Comparison of ENCODE assay signal across 27 mouse cellular contexts in the genomic region with DNA sequence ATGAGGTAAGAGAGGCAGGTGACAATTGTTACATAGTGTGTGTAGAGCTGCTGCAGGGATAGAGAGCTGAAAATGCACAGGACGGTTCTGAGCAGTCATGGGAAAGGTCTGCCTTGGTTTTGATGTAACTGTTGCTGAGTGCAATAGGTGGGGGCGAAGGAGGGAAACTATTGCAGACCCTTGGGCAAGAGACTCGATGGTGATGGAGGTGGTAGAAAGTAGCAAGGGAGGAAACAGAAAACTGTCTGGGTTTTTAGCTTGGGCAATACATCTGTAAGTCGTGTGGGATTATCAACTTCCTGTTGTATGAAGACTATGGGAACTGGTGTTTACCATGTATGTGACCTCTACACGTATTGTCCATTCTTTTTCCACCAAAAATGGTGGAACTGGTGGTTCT. TPM values are rescaled to one million over a fixed set of nuclear protein-coding genes. Genes with fewer than 3 reads are reported as not detected.
"Had no signal": no experiment of that assay in that cellular context is flagged by ENCODE, and none has a peak within 500 bp of the region (broad histone marks: within the 10 kb centered on the region; RNA-seq: fewer than 3 reads in every experiment).

No protein-coding gene starts in this region.

- H3K4me2 ChIP-seq: heart, embryonic 12.5 days; hindbrain, embryonic 12.5 days; hindbrain, embryonic 14.5 days; intestine, embryonic 15.5 days; limb, embryonic 12.5 days; liver, embryonic 12.5 days had no signal

- H3K4me3 ChIP-seq: heart, adult 2 months; heart, embryonic 12.5 days; hindbrain, embryonic 10.5 days; hindbrain, embryonic 12.5 days; intestine, embryonic 15.5 days; layer of hippocampus, adult 2 months; left cerebral cortex, adult 2 months; limb, embryonic 10.5 days; limb, embryonic 12.5 days; liver, embryonic 12.5 days had no signal

- H3K27ac ChIP-seq: heart, adult 2 months; hindbrain, embryonic 10.5 days; hindbrain, embryonic 12.5 days; hindbrain, embryonic 14.5 days; intestine, embryonic 15.5 days; layer of hippocampus, adult 2 months; left cerebral cortex, adult 2 months; limb, embryonic 10.5 days; limb, embryonic 12.5 days; liver, embryonic 12.5 days; liver, embryonic 14.5 days had no signal

- ATAC-seq: hindbrain, embryonic 16.5 days; inflammation-experienced regulatory T-cells, adult 6 months; intestine, embryonic 15.5 days; intestine, postnatal 0 days; liver, embryonic 12.5 days had no signal

- H3K9ac ChIP-seq: heart, embryonic 12.5 days; hindbrain, embryonic 12.5 days; hindbrain, embryonic 14.5 days; intestine, embryonic 15.5 days; limb, embryonic 12.5 days; liver, embryonic 12.5 days; liver, embryonic 14.5 days had no signal

- H3K36me3 ChIP-seq: heart, embryonic 12.5 days; hindbrain, embryonic 10.5 days; hindbrain, embryonic 12.5 days; intestine, embryonic 15.5 days; limb, embryonic 10.5 days; limb, embryonic 12.5 days; liver, embryonic 12.5 days had no signal

- DNase-seq: gastrocnemius, postnatal 14 days; gastrocnemius, postnatal 36 days; heart, adult 2 months; heart, postnatal 10 days; heart, postnatal 4 days; kidney, adult 18-20 months; kidney, adult 8-10 months; kidney, postnatal 10 days; kidney, postnatal 25 days; kidney, postnatal 4 days; liver had no signal

- H3K27me3 ChIP-seq: heart, embryonic 12.5 days; hindbrain, embryonic 12.5 days; intestine, embryonic 15.5 days; limb, embryonic 12.5 days; liver, embryonic 12.5 days had no signal

- H3K9me3 ChIP-seq: heart, embryonic 12.5 days; hindbrain, embryonic 10.5 days; hindbrain, embryonic 12.5 days; intestine, embryonic 15.5 days; limb, embryonic 10.5 days; limb, embryonic 12.5 days; liver, embryonic 12.5 days had no signal

- H3K4me1 ChIP-seq: heart, embryonic 12.5 days; hindbrain, embryonic 10.5 days; hindbrain, embryonic 12.5 days; intestine, embryonic 15.5 days; limb, embryonic 10.5 days; limb, embryonic 12.5 days; liver, embryonic 12.5 days had no signal

RNA-seq across cellular contexts. Expression of gene Edaradd, which starts 57.9 kb away (rescaled TPM):
- total RNA-seq: gastrocnemius, adult 18-20 months; gastrocnemius, adult 8-10 months had no signal
